Mouse (Mus musculus): ENCODE measurements around the gene Col4a3bp.

GRCm38 (mm10) chr13:96529542-96529941 is 12.9 kb upstream of the Col4a3bp start:
- TF ChIP-seq CTCF (IDR thresholded peaks at IDR 0.05; ENCODE audit: low read depth, low read length) (no peak), POLR2A (IDR thresholded peaks at IDR 0.05; ENCODE audit: insufficient read depth, low read length) (no peak)
